Mouse (Mus musculus) Patski (cell line): Measurements from ENCODE around the gene Malrd1. TPM values are rescaled to one million over a fixed set of nuclear protein-coding genes. Genes with fewer than 3 reads are reported as not detected.
"Not testable (repeated sequence)": the region's sequence is repeated elsewhere in the genome, so short reads cannot be mapped to it uniquely, and the experiment has no call there.

ENCODE experiments used
- ATAC-seq: fragments of 100-300 bp; one replicate; pipeline ENCODE4 v1.8.0; 2021
- CTCF ChIA-PET: fragments of 350-600 bp; sonication (Branson Sonifier 250); formaldehyde crosslinking; loops from one replicate; lab custom pipeline; 2022; ENCODE audit warnings: inconsistent platforms; lab: Charles Lee
- POLR2A ChIA-PET: fragments of 350-600 bp; sonication (Branson Sonifier 250); formaldehyde crosslinking; loops from one replicate; lab custom pipeline; 2022; ENCODE audit warnings: antibody characterized with exemption, inconsistent platforms; lab: Charles Lee
- DNase-seq: peaks from one replicate; pipeline ENCODE4 v3.0.0-alpha.2; 2011; ENCODE audit warnings: low read depth, low spot score
- H3K27me3 ChIP-seq: fragments of 371-371 bp; one replicate; pipeline ENCODE4 v1.5.1; 2021
- CTCF ChIP-seq: fragments of 100-300 bp; IDR thresholded peaks from one replicate; pipeline ENCODE4 v1.5.1; 2021
- in situ Hi-C: fragments of 300-500 bp; cut with MboI; formaldehyde crosslinking; loops from 3 replicates; pipeline ENCODE4 v1.11.1; 2018; ENCODE audit warnings: low pct_unique_long_range_greater_than_20kb, mixed read lengths
- polyA plus RNA-seq: library from polyadenylated mRNA; unstranded; gene quantifications from one replicate; pipeline ENCODE4 v1.2.3, GENCODE M21; 2021

Gene Malrd1
- polyA plus RNA-seq, 1 experiment from 2014 or later: 43.6 TPM

DNA sequence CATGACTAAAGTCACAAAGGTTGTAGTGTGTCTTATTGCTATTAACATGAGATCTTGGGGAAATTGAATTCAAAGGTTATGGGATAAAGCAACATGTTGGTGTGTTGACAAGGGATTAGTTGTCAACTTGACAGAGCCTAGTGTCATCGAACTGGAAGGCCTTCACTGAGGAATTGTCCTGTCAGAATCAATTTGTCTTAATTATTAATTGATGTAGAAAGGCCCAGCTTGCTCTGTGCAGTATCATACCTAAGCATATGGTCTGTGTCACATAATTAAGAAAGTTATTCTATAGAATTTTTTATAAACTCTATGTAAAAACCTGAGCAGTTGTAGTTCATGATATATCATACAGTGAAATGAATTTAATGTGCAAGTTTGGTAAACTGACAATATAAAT is 289.4 kb downstream of the Malrd1 start:
- DNase-seq (no peak), ATAC-seq (no peak)
- ChIA-PET POLR2A (no interaction called here), CTCF (no interaction called here)
- H3K27me3 ChIP-seq: no peaks in the 10 kb centered on the region
- TF ChIP-seq CTCF: no peak
- in situ Hi-C loops: no loop called here

- in situ Hi-C loops: no loop called here
- ChIA-PET CTCF (interaction anchor here (1.2 kb wide), 1 partner anchor 443 kb away, joined by 3 read pairs; no protein-coding TSS in a partner anchor), POLR2A (no interaction called here)
- peak; percentile 49 for TF ChIP-seq CTCF
- no peaks in the 10 kb centered on the region for H3K27me3 ChIP-seq
- no peak for DNase-seq
- ATAC-seq: no peak
These were observed 343.1 kb downstream of the Malrd1 start for GRCm38 (mm10) chr2:15869380-15869779.

DNA sequence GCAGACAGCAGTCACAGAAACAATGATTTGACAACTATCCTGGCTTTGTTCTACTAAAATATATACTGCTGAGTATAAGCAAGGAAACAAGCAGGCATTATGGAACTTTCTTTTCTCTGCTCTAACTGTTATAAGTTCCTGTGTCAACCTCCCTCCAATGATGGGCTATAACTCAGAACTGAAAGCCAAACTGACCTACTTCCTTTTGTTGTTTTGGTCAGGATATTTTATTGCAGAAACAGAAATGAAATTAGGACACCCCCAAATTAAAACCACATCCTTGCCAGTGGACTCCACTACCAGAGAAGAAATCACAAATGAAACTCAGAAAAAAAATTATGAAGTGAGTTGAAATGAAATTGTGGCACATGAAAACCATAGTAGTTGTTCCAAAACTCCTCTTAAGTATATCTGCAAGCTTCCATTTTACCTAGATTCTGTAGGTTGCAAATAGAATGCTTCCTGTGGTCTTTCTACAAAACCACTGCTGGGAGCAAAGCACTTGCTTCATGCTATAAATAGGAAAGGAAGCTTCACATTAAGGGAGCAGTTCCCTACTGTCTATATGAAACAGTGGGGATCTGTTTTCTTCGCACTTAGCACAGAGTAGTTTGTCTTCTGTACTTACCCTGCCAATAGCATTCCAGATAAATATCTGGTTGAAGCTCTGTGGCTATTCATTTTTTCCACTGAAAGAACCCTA is 367.3 kb downstream of the Malrd1 start:
- in situ Hi-C loops: no loop called here
- ATAC-seq (no peak), DNase-seq (no peak)
- H3K27me3 ChIP-seq: no peaks in the 10 kb centered on the region
- no peak for TF ChIP-seq CTCF
- ChIA-PET CTCF (interaction anchor here (1.2 kb wide), 1 partner anchor 12 kb away, joined by 4 read pairs; no protein-coding TSS in a partner anchor), POLR2A (no interaction called here)

- ATAC-seq: no peak
- ChIA-PET POLR2A (no interaction called here), CTCF (no interaction called here)
- no peak for DNase-seq
- no peaks in the 10 kb centered on the region for H3K27me3 ChIP-seq
- in situ Hi-C loops: no loop called here
- TF ChIP-seq CTCF: no peak
These were observed 399.2 kb downstream of the Malrd1 start for GRCm38 (mm10) chr2:15925432-15925831.

- no peak for TF ChIP-seq CTCF
- DNase-seq (no peak), ATAC-seq (no peak)
- no peaks in the 10 kb centered on the region for H3K27me3 ChIP-seq
- ChIA-PET POLR2A (no interaction called here), CTCF (no interaction called here)
- in situ Hi-C loops: no loop called here
These were observed 399.8 kb downstream of the Malrd1 start for GRCm38 (mm10) chr2:15926041-15926440.

DNA sequence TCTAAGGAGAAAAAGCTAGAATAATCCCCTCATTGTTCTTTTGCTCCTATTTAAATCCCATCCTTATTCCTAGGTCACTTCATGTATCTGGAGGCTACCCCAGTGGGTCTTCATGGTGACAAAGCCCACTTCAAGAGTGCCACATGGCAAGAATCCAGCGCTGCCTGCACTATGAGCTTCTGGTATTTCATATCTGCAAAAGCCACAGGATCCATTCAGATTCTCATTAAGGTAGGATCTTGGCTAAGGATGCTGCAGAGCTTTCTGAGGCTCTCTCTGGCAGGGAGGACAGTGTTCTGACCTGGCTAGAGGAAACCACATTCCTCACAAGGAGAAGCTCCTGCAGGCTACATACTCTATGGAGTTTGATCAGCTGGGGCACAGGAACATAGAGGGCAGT is 405.2 kb downstream of the Malrd1 start:
- H3K27me3 ChIP-seq: no peaks in the 10 kb centered on the region
- ATAC-seq (no peak), DNase-seq (no peak)
- ChIA-PET POLR2A (no interaction called here), CTCF (interaction anchor here (1.2 kb wide), 1 partner anchor 21 kb away, joined by 4 read pairs; no protein-coding TSS in a partner anchor)
- in situ Hi-C loops: no loop called here
- no peak for TF ChIP-seq CTCF

DNA sequence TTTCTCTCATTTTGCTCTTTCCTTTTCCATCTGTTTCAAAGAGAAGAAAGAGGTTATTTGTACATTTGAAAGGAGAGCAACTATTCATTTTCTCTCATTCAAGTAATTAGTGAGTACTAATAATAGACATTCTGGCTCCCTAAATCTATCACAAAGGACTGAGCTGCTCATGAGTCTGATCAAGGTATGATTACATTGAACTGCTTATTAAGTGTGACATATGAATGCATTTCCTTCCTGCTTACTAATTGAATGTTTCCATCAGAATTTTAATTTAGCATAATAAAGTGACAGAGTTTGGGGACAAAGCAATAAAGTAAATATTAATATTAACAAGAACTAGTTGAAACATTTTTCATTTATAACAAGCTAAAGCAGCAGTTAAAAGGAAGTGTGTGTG is 405.6 kb downstream of the Malrd1 start:
- POLR2A ChIA-PET: no interaction called here
- in situ Hi-C loops: no loop called here
- no peaks in the 10 kb centered on the region for H3K27me3 ChIP-seq
- DNase-seq: no peak
- ATAC-seq: no peak
- no peak for TF ChIP-seq CTCF
- CTCF ChIA-PET: interaction anchor here (1.2 kb wide), 1 partner anchor 21 kb away, joined by 4 read pairs; no protein-coding TSS in a partner anchor

DNA sequence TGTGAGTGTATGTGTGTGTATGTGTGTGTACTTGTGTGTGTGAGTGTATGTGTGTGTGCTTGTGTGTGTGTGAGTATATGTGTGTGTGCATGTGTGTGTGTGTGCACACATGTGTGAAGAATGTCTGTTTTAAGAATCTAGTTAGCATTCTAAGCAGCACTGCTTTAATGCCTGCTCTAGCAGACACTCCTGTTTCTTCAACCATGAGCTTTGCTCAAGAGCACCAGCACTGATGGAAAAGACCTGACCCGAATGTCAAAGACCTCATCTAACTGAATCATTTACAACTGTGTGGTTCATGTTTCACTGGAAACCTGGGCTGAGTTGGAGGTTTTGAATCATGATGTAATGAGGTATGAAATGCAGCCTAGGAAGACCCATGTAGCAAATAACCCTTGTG is 406.1 kb downstream of the Malrd1 start:
- ATAC-seq: no peak
- no peak for TF ChIP-seq CTCF
- DNase-seq: no peak
- POLR2A ChIA-PET: no interaction called here
- in situ Hi-C loops: no loop called here
- no peaks in the 10 kb centered on the region for H3K27me3 ChIP-seq
- CTCF ChIA-PET: interaction anchor here (1.2 kb wide), 1 partner anchor 21 kb away, joined by 4 read pairs; no protein-coding TSS in a partner anchor

DNA sequence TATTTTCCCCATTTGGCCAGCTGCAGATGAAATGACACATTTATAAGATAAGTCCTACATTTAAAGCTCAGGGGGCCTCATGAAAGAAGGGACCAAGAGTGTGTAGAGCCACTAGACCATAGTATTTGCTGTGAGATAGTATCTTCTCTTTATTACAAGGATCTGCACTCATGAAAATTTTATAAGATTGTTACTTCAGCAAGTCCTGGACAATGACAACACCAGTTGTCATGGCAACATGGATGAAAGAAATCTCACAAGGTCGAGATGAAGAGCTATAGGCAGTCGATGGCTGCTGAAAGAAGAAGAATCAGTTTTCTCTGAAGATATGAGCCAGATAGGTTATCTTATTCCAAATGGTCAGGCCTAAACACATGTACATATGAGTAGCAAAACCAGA is 476.6 kb downstream of the Malrd1 start:
- in situ Hi-C loops: no loop called here
- ATAC-seq (no peak), DNase-seq (no peak)
- TF ChIP-seq CTCF: no peak
- ChIA-PET POLR2A (no interaction called here), CTCF (interaction anchor here (1.1 kb wide), 1 partner anchor 9 kb away, joined by 3 read pairs; no protein-coding TSS in a partner anchor)
- no peaks in the 10 kb centered on the region for H3K27me3 ChIP-seq

DNA sequence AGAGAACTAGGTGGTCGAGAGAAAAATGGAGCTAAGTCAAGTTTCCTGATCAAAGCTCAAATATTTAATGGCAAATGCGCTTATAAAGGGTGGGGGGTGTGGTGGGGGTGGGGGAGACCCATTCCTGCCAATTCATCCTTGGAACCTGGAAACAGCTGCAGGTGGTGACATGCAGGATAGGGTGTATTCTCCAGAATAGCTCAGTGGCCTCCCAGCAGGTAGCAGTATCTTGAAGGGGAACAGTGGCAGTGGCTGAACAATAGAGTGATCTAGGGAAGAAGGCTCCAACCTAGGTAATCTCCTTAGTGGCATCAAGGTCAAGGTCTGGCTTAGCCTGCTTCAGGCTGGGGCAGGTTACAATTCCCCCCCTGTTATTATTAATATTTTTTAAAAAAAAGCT is 490.8 kb downstream of the Malrd1 start:
- H3K27me3 ChIP-seq, POLR2A ChIA-PET, ATAC-seq, DNase-seq, in situ Hi-C loops, CTCF ChIA-PET: not testable (repeated sequence)

DNA sequence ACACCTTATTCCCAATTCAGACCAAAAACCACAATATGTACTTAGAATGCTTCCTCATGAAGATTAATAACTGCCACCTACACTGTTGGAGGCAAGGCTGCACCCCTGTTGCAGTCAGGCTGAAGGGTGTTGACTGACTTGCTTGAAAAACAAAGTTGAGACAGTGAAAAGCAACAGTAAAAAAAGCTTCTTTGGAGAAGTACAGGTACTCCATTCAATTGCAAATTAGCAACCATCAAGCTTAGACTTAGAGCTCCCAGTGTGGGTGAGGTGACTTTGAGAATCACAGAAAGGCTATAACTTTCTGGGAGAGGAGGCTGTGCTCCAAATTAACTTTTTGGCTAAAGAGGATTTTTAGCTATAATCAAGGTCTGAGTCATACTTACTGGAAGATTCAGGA is 491.4 kb downstream of the Malrd1 start:
- in situ Hi-C loops, CTCF ChIA-PET, DNase-seq, POLR2A ChIA-PET, ATAC-seq, H3K27me3 ChIP-seq: not testable (repeated sequence)
